Mouse (Mus musculus) urinary bladder, postnatal 25 days (tissue): ENCODE measurements around the gene Olfr1062.
A peak's percentile ranks its signal among the peaks of the same experiment; 100 is the strongest.
"Not testable (repeated sequence)": the region's sequence is repeated elsewhere in the genome, so short reads cannot be mapped to it uniquely, and the experiment has no call there.

Experiments
- DNase-seq: peaks from one replicate; pipeline ENCODE4 v3.0.0; 2022; ENCODE audit warnings: low spot score

The Olfr1062 gene

DNA sequence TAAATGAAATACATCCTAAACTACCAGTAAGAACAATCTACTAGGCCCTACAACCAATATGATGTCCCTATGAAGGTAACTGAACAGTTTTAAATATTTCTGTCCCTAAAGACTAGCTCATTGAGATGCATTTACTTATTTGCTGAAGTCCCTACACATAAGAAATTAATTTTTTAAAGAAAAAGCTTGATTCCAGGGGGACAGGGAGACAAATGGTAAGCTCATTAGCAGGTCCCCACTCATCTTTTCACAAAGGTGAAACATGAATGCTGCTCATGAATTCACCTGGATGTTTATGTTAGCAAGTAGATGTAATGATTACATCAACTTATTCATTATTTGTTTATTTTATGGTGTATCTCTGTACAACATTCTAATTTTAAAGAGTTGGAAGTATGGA is at the start of gene Olfr1062:
Gene Olfr1062 (minus strand): TSS at position 101 of the 400 bp plus-strand sequence.
- not testable (repeated sequence) for DNase-seq

DNA sequence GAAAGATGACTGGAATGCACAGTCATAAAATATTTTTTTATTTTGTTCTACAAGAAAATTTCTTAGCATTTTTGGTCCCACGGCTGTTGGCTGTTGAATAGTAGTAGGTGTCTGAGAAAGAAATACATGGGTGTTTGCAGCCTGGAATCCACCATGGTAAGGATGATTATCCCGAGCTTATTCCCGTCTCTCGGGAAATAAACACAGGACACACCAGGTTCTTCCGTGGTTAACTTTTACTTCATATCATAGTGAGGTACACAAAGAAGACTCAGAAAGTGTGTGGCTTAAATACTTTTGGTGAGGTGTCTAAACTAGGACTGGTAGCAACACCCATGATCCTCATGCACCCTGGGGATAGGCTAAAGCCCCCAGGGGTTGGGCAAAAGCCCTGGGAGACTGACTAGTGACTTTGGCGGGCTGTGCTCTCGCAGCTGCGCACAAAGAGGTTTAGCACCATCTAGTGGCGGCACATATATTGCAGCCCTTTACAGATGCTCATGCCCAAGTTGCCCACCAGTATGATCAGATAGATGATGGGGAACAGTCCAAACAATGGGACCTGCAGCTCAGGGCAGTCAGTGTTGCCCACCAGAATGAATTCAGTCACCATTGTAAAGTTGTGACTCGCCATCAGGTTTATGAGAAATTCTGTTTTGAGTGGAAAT is 38.0 kb upstream of the Olfr1062 start:
- peak; percentile 23 for DNase-seq

DNA sequence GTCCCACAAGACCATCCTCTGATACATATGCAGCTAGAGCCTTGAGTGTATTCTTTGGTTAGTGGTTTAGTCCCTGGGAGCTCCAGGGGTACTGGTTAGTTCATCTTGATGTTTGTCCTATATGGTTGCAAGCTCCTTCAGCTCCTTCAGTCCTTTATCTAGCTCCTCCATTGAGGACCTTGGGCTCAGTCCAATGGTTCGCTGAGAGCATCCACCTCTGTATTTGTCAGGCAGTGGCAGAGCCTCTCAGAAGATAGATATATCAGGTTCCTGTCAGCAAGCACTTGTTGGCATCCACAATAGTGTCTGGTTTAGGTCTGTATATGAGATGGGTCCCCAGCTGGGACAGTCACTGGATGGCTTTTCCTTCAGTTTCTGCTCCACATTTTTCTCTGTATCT is 33.9 kb upstream of the Olfr1062 start:
- no peak for DNase-seq

DNA sequence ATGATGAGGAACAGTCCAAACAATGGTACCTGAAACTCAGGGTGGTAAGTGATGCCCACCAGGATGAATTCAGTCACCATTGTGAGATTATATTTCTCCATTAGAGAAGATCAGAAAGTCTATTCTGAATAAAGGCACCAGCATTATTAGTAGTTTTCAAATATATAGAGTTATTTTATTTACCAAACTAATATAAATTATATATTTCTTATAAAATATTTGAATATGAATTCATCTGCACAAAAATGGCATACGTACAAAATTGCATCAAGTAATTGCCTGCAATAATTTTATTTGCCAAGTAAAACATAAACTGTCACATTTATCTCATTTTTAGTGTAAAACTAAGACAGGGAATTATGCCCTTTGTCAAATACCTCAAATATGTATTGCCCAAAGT is 29.6 kb upstream of the Olfr1062 start, which contains the start of gene Olfr1066:
Gene Olfr1066 (minus strand): TSS at position 101 of the 400 bp plus-strand sequence.
- no peak for DNase-seq

DNA sequence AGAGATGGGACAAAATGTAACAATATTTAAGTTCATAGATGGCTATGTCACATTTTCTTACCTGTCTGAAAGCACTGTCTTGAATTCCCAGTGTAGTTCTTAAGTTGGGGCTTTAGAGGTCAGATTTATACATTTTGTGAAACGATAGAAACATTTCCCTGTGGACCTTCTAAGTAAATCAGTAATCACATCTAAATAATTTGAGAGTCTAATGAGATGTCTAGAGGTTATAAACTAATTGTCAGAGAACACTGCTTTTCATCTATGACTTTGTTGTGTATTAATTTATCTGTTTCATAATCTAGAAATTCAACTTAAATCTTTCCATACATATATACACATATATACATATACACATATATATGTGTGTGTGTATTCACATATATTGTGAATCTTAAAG is 23.9 kb upstream of the Olfr1062 start, which contains the start of gene Olfr1065:
Gene Olfr1065 (minus strand): TSS at position 101 of the 400 bp plus-strand sequence.
- not testable (repeated sequence) for DNase-seq

DNA sequence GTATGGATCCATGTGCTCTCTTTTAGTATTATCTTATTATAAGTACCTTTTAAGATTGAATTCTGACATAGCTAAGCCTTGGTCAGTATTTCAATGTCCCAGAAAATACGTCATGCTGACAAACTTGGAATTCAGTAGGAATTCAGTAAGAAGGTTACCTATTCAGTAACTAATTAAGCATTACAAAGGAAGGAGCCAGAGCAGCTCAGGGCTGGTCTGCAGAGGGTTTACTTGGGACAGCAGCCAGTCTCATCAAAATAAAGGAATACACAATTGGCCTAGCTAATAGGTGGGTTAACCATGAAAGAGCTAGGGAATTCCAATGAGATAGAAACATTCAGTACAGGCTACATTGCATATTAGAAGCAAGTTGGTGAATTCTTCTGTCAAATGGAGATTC is 15.6 kb upstream of the Olfr1062 start:
- DNase-seq, result not testable (repeated sequence)

DNA sequence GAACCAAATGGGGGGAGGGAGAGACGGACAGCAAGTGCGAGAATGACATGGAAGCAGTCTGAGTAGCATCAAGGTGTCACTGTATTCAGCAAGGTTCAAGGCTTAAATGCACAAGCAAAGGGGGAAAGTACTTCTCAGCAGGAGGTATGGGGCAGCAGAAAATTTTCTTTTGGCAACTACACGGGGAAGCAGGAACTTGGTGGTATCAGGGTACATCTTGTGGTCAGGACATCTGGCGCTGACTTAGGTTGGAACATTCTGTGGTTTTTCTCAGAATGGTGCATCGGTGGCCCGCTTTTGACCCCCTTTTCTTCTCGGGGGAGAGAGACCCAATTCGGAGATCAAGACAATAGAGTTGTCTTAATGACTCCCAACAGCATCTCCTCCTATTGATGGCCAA is 2.0 kb upstream of the Olfr1062 start:
- not testable (repeated sequence) for DNase-seq

DNA sequence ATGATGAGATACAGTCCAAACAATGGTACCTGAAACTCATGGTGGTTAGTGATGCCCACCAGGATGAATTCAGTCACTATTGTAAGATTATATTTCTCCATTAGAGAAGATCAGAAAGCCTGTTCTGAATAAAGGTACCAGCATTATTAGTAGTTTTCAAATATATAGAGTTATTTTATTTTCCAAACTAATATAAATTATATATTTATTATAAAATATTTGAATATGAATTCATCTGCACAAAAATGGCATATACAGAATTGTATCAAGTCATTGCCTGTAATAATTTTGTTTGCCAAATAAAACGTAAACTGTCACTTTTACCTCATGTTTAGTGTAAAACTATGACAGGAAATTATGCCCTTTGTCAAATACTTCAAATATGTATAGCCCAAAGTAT is 12.6 kb downstream of the Olfr1062 start, which contains the start of gene Olfr1061:
Gene Olfr1061 (minus strand): TSS at position 101 of the 400 bp plus-strand sequence.
- no peak for DNase-seq

DNA sequence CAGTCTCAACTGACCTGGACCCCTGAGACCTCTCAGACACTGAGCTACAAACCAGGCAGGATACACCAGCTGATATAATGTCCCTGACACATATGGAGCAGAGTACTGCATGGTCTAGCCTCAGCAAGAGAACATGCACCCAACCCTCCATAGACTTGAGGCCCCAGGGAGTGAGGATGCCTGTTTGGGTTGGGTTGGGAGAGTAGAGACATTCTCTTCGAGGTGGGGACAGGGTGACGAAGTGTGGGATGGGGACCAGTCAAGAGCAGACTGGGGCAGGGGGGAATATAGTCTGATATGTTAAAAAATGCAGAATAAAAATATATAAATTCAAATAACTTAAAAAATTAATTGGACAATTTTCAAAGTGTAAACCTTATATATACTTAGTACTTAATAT is 31.4 kb downstream of the Olfr1062 start:
- no peak for DNase-seq

DNA sequence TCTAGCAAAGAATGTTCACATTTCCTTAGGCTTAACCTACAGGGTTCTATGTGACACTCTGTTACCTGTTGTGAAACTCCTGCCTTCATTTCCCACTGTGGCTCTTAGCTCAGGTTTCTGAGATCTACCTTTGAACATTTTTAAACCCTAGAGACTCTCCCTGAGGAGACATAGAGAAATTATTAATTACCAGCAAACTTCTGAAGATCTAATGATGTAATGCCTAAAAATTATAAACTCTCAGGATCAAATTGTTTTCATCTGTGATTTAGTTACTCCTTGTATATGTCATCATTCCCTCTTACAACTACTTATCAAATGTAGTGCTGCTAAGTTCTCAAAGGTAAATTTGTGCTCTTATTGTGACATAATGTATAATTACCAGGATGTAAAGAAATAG is 38.1 kb downstream of the Olfr1062 start, which contains the start of gene Olfr1058:
Gene Olfr1058 (minus strand): TSS at position 101 of the 400 bp plus-strand sequence.
- not testable (repeated sequence) for DNase-seq

DNA sequence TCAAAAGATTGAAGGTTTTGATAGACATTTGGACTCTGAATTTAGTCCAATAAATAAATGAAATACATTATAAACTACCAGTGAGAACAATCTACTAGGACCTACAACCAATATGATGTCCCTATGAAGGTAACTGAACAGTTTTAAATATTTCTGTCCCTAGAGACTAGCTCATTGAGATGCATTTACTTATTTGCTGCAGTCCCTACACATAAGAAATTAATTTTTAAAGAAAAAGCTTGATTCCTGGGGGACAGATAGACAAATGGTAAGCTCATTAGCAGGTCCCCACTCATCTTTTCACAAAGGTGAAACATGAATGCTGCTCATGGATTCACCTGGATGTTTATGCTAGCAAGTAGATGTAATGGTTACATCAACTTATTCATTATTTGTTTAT is 48.3 kb downstream of the Olfr1062 start, which contains the start of gene Olfr1057:
Gene Olfr1057 (minus strand): TSS at position 101 of the 400 bp plus-strand sequence.
- no peak for DNase-seq
